Mouse (Mus musculus): ENCODE data around the gene Crybg3. TPM values are rescaled to one million over a fixed set of nuclear protein-coding genes. Genes with fewer than 3 reads are reported as not detected.

Crybg3 gene
- polyA plus RNA-seq, 1 experiment from 2014 or later: 1.8 TPM

- H3K4me3 ChIP-seq (replicated peaks): no peak overlapping the region
- no peak overlapping the region for H3K4me2 ChIP-seq
- no peak for ATAC-seq (ENCODE audit: low FRiP score)
- WGBS: 92% methylated on average over 8 of the region's 8 CpGs
- H3K27ac ChIP-seq (replicated peaks): no peak overlapping the region
- H3K9ac ChIP-seq (replicated peaks): no peak overlapping the region
- H3K36me3 ChIP-seq: no peaks in the 10 kb centered on the region
- H3K4me1 ChIP-seq: no peaks in the 10 kb centered on the region
- no peaks in the 10 kb centered on the region for H3K9me3 ChIP-seq (replicated peaks)
- no peaks in the 10 kb centered on the region for H3K27me3 ChIP-seq (replicated peaks)
Measured at GRCm38 (mm10) chr16:59579237-59579636, 21.5 kb downstream of the Crybg3 start.

- Histone ChIP-seq H3K4me3 (replicated peaks) (no peak overlapping the region), H3K9ac (replicated peaks) (no peak overlapping the region), H3K27me3 (replicated peaks) (0 out of 2 replicates have a peak, but pooled peaks cover 2% of the 10 kb centered on the region), H3K4me1 (no peaks in the 10 kb centered on the region), H3K27ac (replicated peaks) (no peak overlapping the region), H3K4me2 (no peak overlapping the region), H3K36me3 (no peaks in the 10 kb centered on the region), H3K9me3 (replicated peaks) (no peaks in the 10 kb centered on the region)
- ATAC-seq (ENCODE audit: low FRiP score): no peak
- 40% methylated on average over 11 of the region's 11 CpGs for WGBS
Measured at GRCm38 (mm10) chr16:59573961-59574360, 26.8 kb downstream of the Crybg3 start.

DNA sequence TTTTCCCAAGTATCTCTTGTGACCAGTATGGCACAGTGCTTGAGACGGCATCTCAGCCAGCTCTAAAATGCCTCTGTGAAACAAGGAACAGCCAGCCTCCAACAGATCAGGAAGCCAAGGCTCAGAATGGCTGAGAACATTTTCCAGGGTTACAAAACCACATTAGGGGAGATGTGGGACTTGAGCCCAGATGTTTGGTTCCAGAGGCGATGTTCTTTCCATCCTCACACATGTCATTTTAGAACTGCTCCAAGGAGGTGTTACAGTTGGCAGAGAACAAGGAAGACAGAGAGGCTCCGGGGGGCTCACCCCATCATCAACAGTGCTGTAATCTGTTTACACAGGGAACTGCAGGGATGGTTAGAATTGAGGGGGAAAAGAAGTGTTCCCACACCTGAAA is 28.1 kb downstream of the Crybg3 start:
- no peak overlapping the region for H3K9ac ChIP-seq (replicated peaks)
- 0 out of 2 replicates have a peak, but pooled peaks cover 2% of the 10 kb centered on the region for H3K27me3 ChIP-seq (replicated peaks)
- no peak overlapping the region for H3K27ac ChIP-seq (replicated peaks)
- H3K4me1 ChIP-seq: no peaks in the 10 kb centered on the region
- ATAC-seq (ENCODE audit: low FRiP score): no peak
- no peaks in the 10 kb centered on the region for H3K9me3 ChIP-seq (replicated peaks)
- no peak overlapping the region for H3K4me3 ChIP-seq (replicated peaks)
- 84% methylated on average over 3 of the region's 3 CpGs for WGBS
- H3K36me3 ChIP-seq: no peaks in the 10 kb centered on the region
- H3K4me2 ChIP-seq: no peak overlapping the region

DNA sequence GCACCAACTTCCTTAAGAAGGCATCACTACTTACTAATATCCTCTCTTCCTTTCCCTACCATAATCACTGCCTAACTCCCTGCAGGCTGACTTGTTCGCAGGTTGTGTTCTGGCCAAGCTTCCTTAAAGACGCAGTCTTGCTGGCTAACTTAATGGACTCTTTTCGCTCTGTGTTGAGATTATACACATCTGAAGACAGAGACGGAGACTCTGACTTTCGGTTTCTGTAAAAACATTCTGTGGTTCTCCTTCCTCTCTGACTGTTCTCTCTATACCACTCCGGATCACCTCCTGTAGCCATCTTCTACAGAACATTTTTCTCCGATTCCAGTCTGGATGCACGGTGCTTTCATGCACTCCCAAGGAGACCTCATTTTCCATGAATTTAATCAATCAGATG is 30.0 kb downstream of the Crybg3 start:
- ATAC-seq (ENCODE audit: low FRiP score): no peak
- Histone ChIP-seq H3K9me3 (replicated peaks) (no peaks in the 10 kb centered on the region), H3K36me3 (no peaks in the 10 kb centered on the region), H3K4me2 (no peak overlapping the region), H3K27me3 (replicated peaks) (0 out of 2 replicates have a peak, but pooled peaks cover 2% of the 10 kb centered on the region), H3K9ac (replicated peaks) (no peak overlapping the region), H3K4me3 (replicated peaks) (no peak overlapping the region), H3K27ac (replicated peaks) (no peak overlapping the region), H3K4me1 (no peaks in the 10 kb centered on the region)
- WGBS: 93% methylated on average over 8 of the region's 8 CpGs

DNA sequence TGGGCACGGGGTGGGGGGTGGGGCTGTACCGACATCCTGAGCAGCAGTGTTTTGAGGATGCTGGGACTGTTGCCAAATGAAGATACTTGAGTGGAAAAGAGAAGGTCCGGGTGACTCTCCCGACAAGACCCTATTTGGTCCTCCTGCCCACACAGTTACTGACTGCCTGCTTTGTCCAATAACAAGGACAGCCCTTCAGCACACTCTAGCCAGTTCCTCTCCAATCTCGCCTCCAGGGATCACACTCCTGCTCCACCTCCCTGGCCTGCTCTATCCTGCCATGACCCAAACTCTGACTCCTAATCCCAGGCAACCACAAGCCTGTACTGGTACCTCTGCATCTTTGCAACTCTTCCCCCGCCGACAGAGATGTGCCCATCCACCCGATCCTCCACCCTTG is 30.9 kb downstream of the Crybg3 start:
- H3K36me3 ChIP-seq: no peaks in the 10 kb centered on the region
- no peak overlapping the region for H3K4me2 ChIP-seq
- ATAC-seq (ENCODE audit: low FRiP score): no peak
- H3K9me3 ChIP-seq (replicated peaks): no peaks in the 10 kb centered on the region
- H3K27me3 ChIP-seq (replicated peaks): 0 out of 2 replicates have a peak, but pooled peaks cover 2% of the 10 kb centered on the region
- H3K4me3 ChIP-seq (replicated peaks): no peak overlapping the region
- no peak overlapping the region for H3K27ac ChIP-seq (replicated peaks)
- WGBS: 80% methylated on average over 8 of the region's 8 CpGs
- no peak overlapping the region for H3K9ac ChIP-seq (replicated peaks)
- no peaks in the 10 kb centered on the region for H3K4me1 ChIP-seq

DNA sequence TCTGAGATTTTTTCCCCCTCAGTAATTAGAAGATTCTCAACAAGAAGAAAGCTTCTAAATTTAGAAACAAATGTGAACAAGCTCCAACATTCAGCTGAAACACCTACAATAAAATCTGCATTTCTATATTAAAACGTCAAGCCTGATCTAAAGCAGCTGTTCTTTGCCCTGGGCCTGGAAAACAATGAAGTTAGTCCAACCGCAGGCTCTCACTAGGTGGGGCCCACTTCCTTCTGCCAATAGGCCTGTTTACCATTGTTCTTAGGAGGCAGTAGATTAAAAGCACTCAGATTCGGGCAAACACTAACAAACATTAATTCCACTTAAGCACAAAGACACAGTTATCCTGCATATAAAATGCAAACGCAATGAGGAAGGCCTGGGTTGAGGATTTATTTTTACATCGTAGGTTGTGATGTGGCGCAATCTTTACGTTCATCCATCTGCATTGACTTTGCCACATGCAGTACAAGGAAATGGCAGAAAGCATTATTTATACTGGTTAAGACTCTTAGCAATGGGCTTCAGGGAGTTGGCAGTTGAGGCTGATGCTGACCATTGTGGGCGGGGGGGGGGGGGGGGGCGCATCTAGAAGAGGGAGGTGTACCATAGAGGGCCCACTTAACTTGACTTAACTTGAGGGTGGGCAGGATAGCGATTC is 32.9 kb downstream of the Crybg3 start:
- H3K4me2 ChIP-seq: no peak overlapping the region

DNA sequence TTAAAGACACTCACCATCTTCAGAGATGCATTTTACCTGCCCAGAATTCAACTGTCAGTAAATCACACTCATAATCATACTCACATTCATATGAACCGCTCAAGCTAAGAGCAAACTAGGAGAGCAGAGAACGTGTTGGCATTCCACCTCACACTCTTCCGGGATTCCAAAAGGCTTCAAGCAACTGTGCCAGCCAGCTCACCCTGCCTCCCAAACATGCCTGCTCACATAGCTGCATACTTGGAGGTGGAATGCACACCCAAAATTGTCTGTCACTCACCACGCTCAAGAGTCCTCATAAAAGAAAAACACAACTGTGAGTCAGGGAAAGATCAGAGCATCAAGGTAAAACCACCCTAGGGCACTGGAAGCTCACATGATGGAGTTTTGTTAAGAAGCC is 34.3 kb downstream of the Crybg3 start:
- H3K27me3 ChIP-seq (replicated peaks): 0 out of 2 replicates have a peak, but pooled peaks cover 2% of the 10 kb centered on the region
- H3K36me3 ChIP-seq: no peaks in the 10 kb centered on the region
- H3K9me3 ChIP-seq (replicated peaks): no peaks in the 10 kb centered on the region
- H3K4me2 ChIP-seq: no peak overlapping the region
- H3K27ac ChIP-seq (replicated peaks): no peak overlapping the region
- no peak overlapping the region for H3K4me3 ChIP-seq (replicated peaks)
- no peak for ATAC-seq (ENCODE audit: low FRiP score)
- H3K9ac ChIP-seq (replicated peaks): no peak overlapping the region
- 96% methylated on average over 4 of the region's 4 CpGs for WGBS
- no peaks in the 10 kb centered on the region for H3K4me1 ChIP-seq

More for the DNA sequence above, 32.9 kb downstream of the Crybg3 start:
- H3K27ac ChIP-seq (replicated peaks): no peak overlapping the region
- 62% methylated on average over 9 of the region's 10 CpGs for WGBS
- H3K9ac ChIP-seq (replicated peaks): no peak overlapping the region
- H3K27me3 ChIP-seq (replicated peaks): 0 out of 2 replicates have a peak, but pooled peaks cover 2% of the 10 kb centered on the region
- H3K4me3 ChIP-seq (replicated peaks): no peak overlapping the region
- H3K9me3 ChIP-seq (replicated peaks): no peaks in the 10 kb centered on the region
- H3K4me1 ChIP-seq: no peaks in the 10 kb centered on the region
- no peaks in the 10 kb centered on the region for H3K36me3 ChIP-seq
- ATAC-seq (ENCODE audit: low FRiP score): no peak

GRCm38 (mm10) chr16:59565631-59566030 is 35.1 kb downstream of the Crybg3 start:
- H3K9me3 ChIP-seq (replicated peaks): no peaks in the 10 kb centered on the region
- 67% methylated on average over 2 of the region's 2 CpGs for WGBS

GRCm38 (mm10) chr16:59564025-59564424 is 36.8 kb downstream of the Crybg3 start:
- Histone ChIP-seq H3K4me3 (replicated peaks) (no peak overlapping the region), H3K9ac (replicated peaks) (no peak overlapping the region), H3K4me2 (no peak overlapping the region), H3K9me3 (replicated peaks) (no peaks in the 10 kb centered on the region), H3K36me3 (no peaks in the 10 kb centered on the region), H3K27me3 (replicated peaks) (no peaks in the 10 kb centered on the region), H3K4me1 (peaks cover 7% of the 10 kb centered on the region), H3K27ac (replicated peaks) (no peak overlapping the region)
- ATAC-seq (ENCODE audit: low FRiP score): no peak
- WGBS: 82% methylated on average over 5 of the region's 5 CpGs

More at GRCm38 (mm10) chr16:59565631-59566030, 35.1 kb downstream of the Crybg3 start:
- H3K4me2 ChIP-seq: no peak overlapping the region
- 0 out of 2 replicates have a peak, but pooled peaks cover 2% of the 10 kb centered on the region for H3K27me3 ChIP-seq (replicated peaks)
- H3K4me1 ChIP-seq: no peaks in the 10 kb centered on the region
- H3K36me3 ChIP-seq: no peaks in the 10 kb centered on the region
- no peak for ATAC-seq (ENCODE audit: low FRiP score)
- H3K27ac ChIP-seq (replicated peaks): no peak overlapping the region
- no peak overlapping the region for H3K9ac ChIP-seq (replicated peaks)
- no peak overlapping the region for H3K4me3 ChIP-seq (replicated peaks)

DNA sequence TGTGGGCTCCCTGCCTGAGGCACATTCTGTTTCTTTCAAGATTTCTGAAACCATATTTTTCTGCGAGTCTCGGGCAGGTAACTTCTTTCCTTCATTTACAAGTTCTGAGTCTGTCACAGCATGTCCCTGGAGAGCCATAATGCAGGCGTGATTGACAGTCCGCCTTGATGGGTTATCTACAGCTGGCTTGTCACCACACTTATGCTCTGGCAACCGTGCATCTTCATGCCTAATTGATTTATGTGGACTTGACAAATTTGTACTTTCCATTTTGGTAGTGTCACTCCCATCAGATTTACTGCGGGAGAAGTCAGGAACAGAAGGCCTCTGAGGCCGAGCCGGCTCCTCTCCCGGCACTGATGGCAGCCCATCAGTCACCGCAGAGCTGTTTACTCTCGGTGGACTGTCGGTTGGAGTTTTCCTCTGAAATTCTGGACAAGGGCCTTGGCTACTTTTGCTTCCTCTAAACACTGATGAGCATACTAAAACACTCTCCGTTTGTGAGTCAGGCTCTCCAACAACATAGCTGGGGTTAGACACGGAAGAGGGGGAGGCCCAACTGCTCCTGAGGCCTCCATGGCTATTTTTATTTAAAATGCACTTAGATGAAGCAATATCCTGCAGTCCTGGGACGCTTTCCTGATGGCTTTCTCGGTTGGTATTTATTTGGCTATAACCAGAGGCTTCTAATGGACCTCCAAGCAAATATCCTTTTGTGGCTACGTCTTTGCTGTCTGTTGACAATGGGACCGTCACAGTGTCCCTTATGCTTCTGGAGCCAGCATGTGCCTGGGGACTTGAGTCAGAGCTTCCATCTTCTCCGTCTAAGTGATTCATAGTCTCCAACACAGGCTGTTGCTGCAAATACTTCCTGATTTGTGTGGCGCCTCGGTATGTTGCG is 41.2 kb downstream of the Crybg3 start:
- peak; percentile 63; the same call in 1 of the 2 replicates for ATAC-seq (ENCODE audit: low FRiP score)
- H3K27me3 ChIP-seq (replicated peaks): no peaks in the 10 kb centered on the region
- 44% methylated on average over 22 of the region's 22 CpGs for WGBS
- H3K36me3 ChIP-seq: no peaks in the 10 kb centered on the region
- H3K4me2 ChIP-seq: no peak overlapping the region
- no peak overlapping the region for H3K9ac ChIP-seq (replicated peaks)
- H3K4me1 ChIP-seq: peaks cover 7% of the 10 kb centered on the region
- no peaks in the 10 kb centered on the region for H3K9me3 ChIP-seq (replicated peaks)
- no peak overlapping the region for H3K4me3 ChIP-seq (replicated peaks)
- H3K27ac ChIP-seq (replicated peaks): no peak overlapping the region; the same call in 1 of the 2 replicates

GRCm38 (mm10) chr16:59558916-59559299 is 41.9 kb downstream of the Crybg3 start:
- Histone ChIP-seq H3K27me3 (replicated peaks) (no peaks in the 10 kb centered on the region), H3K9ac (replicated peaks) (no peak overlapping the region), H3K36me3 (no peaks in the 10 kb centered on the region), H3K9me3 (replicated peaks) (no peaks in the 10 kb centered on the region), H3K4me2 (no peak overlapping the region), H3K27ac (replicated peaks) (no peak overlapping the region), H3K4me3 (replicated peaks) (no peak overlapping the region), H3K4me1 (peaks cover 7% of the 10 kb centered on the region)
- no peak for ATAC-seq (ENCODE audit: low FRiP score)
- 89% methylated on average over 10 of the region's 10 CpGs for WGBS

All from neural tube, embryonic 15.5 days (tissue).